Mouse (Mus musculus) c-Kit-positive CD71-positive TER-119-positive erythroid progenitor cells, embryonic 14.5 days (primary cell): Measurements from ENCODE around the gene 9030612E09Rik.

ENCODE experiments used
- DNase-seq: peaks from one replicate; pipeline ENCODE4 v3.0.0-alpha.2; 2013; ENCODE audit warnings: low spot score

The 9030612E09Rik gene

DNA sequence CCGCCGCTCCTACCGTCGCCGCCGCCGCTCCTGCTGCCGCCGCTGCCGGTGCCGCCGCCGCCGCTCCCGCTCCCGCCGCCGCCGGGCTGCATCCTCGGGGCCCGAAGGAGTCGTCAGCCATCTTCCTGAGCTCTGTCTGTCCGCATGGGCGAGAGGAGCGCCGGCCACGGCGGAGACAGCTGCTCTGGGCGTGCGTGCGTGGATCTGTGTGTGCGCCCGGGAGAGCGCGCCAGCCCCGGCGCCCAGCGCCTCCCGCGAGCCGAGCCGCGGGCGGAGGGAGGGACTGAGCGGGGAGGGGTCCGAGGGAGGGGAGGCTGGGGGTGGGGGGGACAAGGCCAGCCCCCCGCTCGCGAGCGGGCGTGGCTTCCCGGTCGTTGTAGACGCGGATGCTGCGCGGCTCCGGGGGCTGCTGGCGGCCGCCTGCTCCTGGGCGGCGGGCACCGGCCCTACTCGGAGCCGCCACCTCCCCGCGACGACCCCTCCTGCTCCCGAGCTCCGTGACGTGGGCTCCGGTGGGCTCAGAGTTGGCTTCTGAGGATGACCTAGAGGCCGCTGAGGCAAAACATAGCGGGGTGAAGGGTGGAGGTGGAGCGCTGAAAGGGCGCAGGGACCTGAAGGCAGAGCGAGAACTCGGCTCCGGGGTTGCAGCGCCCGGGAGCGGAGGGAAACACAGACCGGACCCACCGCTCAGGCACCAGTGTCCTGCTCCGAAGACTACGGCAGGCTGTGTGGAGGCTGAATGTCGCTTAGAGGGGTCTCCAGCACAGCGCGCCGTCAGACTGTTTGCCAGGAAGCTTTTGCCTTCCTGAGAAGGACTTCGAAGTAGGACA is at the start of gene 9030612E09Rik, which contains the start of gene Sobp:
Gene 9030612E09Rik (plus strand): TSS at position 379 of the 830 bp plus-strand sequence.
Gene Sobp (minus strand): TSS at position 205 of the 830 bp plus-strand sequence.
- DNase-seq: no peak

DNA sequence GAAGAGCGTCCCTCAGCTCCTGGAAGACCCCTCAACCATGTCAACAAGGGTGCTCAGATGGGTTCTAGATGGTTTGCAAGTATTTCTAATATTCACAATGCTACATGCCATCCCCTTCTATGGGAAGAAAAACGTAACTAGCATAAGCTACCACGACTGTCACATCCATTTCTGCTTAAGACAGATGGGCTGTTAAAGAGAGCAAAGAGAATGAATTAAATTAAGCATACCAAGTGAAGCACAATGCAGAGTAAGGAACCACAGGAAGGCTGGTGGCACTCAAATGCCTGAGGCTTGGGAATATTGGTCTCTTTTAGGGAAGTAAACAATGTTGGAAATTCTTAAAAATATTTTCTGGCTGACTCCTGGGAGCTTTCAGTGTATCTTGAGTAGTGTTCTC is 45.8 kb upstream of the 9030612E09Rik start:
- no peak for DNase-seq

DNA sequence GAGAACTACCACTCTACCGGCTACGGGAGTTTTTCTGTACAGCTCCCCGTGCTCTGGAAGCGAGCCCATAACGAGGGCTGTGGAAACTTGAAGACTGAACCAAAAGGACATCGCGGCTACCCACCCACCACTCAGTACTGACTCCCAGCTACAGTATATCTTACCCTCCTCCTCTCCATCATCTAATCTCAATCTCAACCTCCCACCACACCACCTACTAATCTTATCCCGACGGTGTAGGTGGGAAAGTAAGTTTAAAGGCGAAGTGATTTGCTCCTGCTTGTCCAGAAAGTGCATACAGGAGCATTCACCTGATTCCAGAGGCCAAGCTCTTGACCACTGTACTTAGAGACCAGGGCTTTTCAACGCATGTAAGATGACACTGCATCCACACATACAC is 40.5 kb upstream of the 9030612E09Rik start:
- DNase-seq: no peak

DNA sequence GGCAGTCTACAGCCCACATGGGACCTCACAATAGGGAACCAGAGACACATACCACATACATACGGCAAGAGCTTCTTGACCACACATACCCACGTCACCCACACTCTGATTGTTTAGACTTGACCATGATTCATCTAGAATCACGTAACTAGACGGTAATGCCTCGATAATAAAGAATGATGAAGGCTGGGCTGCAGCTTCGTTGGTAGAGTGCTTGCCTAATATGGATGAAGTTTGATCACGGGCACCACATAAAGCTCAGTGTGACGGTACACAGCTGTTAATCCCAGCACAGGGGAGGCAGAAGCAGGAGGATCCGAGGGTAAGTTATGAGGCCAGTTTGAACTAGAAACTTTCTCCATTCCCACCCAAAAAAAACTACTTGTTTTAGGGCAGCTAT is 31.3 kb upstream of the 9030612E09Rik start:
- DNase-seq: no peak

DNA sequence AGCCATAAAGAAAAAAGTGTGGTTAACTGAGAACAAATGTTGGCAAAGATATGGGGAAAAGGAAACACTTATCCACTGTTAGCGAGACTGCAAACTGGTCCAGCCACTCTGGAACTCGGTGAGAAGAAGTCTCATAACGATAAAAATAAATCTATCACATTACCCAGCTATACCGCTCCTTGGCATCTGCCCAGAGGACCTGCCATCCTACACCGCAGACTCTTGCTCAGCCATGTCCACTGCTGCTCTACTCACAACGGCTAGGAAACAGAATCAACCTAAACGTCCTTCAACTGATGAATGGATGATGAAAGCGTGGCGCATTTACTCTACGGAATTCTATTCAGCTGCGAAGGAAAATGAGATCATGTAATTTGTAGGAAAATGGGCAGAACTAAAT is 26.0 kb upstream of the 9030612E09Rik start:
- DNase-seq: no peak

DNA sequence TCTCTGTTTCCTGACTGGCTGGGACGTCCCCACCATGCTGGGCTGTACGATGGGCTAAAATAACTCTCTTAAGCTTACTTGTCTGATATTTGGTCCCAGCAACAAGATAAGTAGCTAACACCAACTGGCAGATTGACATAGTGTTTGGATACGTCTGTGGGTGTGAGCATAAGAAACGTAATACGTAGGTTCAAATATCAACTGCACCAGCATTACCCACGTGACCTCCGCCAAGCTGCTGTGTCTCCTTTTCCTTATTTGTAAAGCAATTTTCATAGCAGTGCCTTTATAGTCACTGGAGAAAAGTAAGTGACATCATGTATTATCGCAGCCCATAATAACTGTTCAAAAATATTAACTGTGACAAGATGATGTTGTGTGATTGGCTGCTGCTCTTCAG is 21.9 kb upstream of the 9030612E09Rik start:
- no peak for DNase-seq

DNA sequence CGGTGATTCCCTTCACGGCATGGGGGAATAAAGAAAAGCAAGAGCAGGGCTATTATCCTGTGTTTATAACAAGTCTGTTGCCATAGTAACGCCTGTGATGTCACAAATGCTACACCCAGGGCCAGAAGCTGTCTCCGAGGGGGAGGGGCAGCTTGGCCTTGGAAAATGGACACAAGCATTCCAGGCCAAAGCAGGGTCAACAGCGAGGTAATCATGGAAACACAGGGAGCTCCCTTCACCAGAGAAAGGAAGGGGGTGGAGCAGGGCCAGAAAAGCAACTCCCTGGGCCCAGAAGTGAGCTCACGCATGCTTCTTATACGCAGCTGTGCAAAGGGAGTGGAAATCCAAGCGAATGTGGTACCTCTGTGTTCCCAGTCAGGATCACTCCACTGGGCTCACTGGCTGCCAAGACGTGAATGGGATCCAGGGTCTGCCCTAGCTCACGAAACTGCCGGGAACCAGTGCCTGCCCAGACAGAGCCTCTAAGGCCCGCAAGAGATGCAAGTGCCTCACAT is 19.4 kb upstream of the 9030612E09Rik start:
- DNase-seq: no peak

DNA sequence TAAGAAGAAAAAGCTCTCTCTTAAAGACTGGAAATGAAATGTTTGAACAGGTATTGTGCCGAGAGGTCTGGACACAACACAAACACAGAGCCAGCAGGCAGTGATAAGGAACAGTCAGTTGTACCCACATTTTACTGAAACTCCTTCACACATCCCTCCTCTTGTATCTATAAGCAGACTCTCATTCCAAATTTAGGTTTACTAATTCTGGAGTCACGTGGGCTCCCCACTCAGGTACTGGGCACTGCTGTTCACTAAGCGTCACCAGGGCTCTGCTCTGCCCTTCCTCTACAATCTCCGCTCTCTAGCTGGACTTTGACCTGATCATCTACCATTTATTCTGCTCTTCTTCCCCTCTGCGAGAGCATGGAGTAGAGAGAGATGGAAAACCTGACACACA is 15.6 kb upstream of the 9030612E09Rik start:
- DNase-seq: no peak

DNA sequence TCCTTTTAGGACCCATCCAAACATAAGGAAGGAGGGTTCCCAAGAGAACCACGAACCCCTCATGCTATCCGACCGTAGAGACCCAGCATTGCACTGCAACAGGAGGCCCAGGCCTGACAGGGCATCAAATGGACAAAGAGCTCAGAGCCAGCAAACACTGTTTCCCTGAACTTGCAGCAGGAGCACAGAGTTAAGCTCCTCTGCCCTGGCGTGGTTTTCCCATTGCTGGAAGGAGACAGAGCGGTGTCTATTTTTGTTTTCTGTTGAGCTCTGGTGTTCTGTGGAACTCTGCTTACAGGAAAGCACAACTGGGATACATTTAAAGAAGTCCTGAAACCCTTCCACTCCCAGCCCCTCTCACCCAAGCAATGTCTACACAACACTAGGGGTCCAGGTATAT is 15.2 kb upstream of the 9030612E09Rik start:
- no peak for DNase-seq

DNA sequence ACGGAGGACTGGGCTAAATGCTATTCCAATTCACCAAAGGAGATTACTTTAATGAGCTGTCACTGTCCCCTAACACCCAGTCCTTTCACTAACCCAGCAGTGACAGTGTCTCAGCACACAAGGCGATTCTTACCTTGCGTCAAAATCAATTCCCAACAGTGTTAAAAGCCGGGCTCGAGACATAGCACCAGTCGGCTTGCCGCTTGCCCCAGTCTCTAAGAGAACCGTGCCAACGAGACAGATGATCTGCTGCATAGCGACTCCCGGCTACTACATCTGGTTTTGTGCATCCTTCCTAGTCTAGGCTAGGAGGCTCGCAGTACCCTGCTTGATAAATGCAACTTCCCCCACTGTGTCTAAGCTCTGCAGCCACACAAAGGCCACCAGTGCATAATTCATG is 12.2 kb upstream of the 9030612E09Rik start:
- no peak for DNase-seq

DNA sequence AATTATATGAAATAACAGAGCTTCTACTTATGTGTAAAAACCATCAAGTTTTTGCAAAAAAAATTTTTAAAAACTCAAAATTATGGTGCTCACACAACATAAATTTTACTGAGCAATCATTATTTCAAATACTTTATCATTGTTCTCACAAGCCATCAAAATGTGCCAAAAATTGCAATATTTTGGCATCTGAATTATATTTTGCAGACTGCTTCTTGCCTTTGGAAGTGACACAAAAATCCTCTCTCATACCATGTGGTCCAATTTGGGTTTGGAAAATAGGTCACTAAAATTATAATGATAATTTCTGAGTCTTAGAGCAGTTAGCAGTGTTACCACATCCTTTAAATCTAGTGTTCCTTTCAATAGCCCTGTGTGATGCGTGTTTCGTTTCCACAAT is 10.1 kb upstream of the 9030612E09Rik start:
- no peak for DNase-seq

DNA sequence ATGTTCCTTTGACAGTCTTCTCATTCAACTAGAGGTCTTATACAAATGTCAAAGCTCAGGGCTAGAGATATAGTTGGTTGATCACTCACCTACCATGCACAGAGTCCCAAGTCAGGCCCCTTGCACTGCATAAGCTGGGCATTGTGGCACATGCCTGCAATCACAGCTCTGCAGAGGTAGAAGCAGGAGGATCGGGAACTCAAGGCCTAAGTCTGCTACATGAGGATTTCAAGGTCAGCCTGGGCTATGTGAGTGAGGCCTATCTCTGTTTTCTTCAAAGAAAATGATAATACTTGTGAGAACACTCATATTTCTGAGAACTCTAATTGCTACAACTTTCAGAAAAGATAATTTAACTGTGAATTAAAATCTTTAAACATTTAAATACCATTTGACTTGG is 8.4 kb upstream of the 9030612E09Rik start:
- no peak for DNase-seq

DNA sequence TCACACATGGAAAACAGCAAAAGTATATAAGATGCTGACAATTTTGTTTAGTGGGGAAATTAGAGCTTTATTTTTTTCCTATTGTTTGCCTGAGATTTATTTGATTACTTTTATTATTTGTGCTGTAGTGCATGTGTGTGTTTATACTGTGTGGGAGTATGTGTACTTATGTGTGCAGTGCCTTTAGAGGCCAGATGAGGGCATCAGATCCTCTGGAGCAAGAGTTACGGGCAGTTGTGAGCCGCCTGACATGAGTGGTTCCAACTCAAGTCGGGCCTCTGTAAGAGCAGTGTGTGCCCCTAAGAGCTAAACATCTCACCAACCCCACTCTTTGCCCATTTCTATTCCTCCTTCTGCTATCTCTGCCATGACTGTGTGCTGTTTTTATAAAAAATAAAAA is 7.7 kb upstream of the 9030612E09Rik start:
- DNase-seq: no peak

DNA sequence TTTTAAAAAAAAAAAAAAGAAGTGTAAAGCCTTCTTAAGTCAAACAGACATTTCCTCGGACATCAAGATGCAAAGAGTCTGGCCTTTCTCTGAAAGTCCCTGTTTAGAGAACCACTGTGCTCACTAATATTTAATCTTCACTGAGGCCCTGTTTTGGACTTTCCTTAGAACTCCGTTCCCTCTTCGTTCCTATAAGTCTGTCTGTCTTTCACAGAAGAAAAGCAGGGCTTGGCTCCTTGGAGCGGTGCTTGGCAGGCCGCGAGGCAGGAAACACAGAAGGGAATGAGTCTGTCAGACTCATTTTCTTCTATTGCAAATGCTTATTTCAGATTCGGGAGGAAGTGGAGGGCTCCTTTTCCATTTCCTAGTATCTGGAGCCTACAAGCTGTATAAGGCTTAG is 5.7 kb upstream of the 9030612E09Rik start:
- DNase-seq: no peak

DNA sequence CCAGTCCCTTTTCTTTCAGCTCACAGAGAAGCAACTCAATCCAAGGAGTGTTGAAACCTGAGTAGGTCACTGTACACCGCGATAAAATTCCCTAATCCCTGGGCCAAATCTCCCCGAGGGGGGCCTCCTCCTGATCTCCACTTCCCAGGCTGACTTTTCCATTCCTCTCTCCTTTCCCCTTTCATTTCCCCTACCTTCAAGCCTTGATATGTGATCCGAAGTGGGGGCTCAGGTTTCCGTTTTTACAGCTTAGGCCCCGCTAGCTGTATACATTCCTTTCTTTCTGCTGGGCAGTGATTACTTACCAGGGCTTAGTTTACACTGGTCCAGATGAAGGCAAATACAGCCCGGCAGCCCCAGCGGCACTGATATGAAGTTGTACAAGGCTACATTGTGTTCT is 3.4 kb upstream of the 9030612E09Rik start:
- no peak for DNase-seq

DNA sequence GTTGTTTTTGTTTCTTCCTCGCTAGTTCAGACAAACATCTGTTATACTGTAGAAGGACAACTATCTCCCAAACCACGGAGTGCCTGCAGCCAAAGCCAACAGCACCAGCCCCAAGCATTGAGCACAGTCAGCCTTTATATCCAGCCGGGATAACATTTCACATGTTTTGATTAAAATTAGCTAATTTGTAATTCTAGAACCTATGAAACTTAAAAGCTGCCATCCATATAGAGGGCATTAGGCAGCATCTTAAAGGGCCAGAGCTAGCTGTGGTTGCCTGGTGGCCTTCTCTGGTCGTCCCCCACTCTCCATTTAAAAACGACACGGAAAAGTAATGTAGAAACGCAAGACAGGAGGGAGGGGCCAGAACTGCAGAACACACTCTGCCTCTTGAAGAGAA is 2.4 kb upstream of the 9030612E09Rik start:
- DNase-seq: no peak

DNA sequence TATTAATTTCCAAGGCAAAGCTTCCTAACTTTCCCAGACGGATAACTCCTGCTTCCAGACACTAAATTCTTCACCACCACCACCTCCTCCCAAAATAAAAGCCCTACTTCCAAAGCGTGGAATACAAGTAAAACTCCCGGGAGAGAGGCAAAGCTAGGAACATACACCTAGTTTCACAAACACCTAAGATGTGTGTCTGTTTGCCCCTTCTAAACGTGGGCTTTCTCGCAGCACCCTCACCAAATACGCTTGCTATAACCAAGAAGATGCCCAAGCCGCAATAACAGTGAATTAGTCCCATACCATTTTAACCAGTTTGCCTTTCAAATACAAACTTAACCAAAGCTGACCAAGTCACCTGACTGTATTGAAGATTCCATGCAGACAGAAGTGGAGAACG is 1.9 kb upstream of the 9030612E09Rik start:
- no peak for DNase-seq

DNA sequence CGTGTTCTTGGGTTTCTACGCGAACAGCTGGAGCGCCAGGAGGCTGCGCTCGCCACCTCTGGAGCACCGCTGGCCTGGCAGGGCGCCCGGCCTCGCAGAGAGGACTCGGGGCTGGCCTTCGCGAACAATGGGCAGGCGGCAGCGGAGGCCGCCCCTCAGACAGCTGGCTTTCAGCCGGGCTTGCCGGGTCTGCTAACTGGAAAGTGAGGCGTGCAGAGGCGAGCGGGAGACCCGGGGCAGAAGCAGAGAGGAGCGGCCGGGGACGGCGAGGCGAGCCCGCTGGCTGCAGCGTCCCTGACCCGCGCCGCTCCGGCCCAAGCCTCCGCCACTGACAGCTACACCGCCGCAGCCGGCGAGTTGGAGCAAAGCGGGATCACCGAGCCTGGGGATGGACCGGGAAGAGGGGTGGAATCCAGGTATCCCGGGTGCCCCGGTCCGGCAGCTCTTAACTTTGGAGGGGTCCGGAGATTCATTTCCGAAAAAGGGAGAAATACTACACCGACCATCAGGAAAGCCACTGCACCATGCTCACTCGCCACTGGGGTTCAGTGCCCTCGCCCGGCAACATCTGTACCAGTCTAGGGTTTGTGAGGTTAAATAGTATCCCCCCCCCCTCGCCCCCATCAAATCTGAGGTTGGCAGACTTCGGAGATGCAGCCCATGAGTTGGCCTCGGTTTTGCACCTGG is 1.2 kb upstream of the 9030612E09Rik start:
- DNase-seq: no peak

DNA sequence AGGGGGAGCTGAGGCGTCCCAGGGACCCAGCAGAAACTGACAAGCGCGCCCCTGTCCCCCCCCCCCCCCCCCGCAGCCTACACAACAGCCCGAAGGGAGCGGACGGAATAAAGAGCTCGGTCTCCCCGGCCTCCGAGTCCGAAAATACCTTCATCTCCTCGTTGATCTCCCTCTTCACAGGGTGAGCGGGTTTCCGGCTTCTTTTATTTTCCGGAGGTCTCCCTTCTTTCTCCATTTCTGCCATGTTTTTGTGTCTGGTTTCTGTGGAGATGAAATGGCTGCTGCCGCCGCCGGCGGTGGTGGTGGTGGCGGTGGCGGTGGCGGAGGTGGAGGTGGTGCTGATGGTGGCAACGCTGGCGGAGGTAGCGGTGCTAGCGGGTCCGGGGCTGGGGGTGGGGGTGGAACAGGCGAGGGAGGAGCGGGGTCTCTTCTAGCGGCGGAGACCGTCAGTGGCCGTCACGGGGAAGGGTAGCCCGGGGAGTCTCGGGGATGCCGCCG is 627 bp upstream of the 9030612E09Rik start:
- no peak for DNase-seq

DNA sequence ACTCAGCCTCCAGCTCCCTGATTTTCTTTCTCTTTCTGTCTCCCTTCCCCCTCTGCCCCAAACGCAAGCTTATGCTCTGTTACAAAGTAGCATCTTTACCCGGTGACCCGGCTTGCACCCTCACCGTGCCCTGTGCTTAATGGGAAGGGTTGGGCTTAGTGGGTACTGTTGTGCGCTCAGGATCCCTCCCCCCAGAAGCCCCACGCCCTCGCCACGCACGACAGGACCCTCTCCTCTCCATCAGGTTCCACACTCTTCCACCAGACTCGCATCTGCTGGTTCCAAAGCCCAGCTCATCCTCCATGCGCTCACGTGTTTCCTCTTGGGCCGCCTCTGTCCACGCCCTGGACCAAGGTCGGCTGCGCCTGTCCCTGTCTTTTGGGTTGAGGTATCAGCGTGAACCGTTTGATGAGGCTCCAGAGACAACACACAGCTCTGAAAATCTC is 675 bp downstream of the 9030612E09Rik start:
- no peak for DNase-seq

DNA sequence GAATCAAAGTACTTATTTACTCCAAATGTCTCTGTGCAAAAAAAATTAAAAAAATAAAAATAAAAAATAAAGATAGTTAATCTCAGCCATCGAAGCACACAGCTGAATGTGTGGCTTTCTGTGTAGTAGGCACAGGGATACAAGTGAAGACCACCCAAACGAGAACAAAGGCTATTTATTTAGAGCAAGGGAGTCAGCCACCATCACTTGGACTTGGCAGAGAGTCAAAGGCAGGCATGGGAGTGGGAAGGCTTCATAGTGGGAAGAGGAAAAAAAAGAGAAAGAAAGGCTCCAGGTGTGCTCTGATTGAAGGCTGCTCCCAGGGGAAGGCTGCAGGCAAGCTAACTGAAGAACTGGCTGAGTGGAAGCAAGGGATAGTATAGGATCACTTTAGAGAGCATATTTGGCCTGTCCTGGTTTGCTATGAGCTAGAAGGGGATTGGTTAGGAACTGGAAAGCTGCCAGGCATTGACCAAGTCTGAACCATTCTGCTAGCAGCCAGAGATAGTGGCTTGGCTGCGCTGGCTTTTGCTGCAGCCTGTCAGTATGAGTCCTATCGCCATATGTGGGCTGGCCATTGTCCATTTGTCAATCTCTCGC is 5.9 kb downstream of the 9030612E09Rik start:
- no peak for DNase-seq

DNA sequence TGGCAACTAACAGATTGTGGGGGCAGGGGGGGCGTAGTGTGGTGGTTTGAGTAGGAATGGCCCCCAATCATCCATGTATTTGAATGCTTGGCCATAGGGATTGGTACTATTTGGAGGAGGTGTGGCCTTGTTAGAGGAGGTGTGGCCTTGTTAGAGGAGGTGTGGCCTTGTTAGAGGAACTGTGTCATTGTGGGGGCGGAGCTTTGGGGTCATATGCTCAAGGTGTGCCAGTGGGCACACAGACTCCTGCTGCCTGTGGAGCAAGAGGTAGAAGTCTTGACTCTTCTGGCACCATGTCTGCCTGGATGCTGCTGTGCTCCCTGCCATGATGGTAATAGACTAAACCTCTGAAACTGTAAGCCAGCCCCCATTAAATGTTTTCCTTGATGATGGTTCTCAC is 25.7 kb downstream of the 9030612E09Rik start:
- DNase-seq: no peak

DNA sequence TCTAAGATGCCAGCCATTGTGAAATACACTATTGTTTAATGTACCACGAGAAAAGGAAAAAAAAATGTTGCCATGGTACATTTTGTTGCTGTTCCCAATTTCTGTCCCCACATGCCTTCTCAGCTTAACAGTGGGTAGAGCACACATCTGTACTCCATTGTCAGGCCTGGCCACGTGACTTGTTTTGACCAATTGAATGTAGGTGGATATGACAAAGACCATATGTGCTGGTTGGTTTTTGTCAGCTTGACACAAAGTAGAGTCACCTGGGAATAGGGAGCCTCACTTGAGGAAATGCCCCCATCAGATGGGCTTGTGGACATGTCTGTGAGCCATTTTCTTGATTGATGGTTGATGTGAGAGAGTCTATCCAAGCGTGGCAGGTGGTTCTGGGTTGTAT is 29.4 kb downstream of the 9030612E09Rik start:
- no peak for DNase-seq
